Mouse (Mus musculus): ENCODE measurements around the gene Cpeb3. TPM values are rescaled to one million over a fixed set of nuclear protein-coding genes. Genes with fewer than 3 reads are reported as not detected.
"Not testable (repeated sequence)": the region's sequence is repeated elsewhere in the genome, so short reads cannot be mapped to it uniquely, and the experiment has no call there.

Gene Cpeb3
- polyA plus RNA-seq, 1 experiment from 2014 or later, result 10.1 TPM

DNA sequence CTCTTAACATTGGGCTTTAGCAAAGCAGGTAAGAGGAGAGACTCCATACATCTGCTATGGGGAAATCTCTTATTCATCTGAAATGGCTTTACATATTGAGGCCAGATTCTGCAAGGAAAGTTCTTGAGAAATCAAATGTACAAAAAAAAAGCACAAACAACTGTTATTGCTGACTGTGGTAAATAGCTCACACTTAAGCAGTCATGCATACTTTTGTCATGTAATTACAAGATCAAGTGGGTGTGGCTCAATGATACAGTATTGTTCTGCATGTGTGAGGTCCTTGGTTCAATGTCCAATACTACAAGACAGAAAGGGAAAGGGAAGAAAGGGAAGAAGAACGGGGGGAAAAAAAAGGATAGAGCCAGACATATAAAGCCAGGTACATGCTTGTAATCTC is 62.6 kb downstream of the Cpeb3 start:
- no peak overlapping the region for H3K4me3 ChIP-seq (replicated peaks; ENCODE audit: low read depth, low read length)
- H3K9ac ChIP-seq (replicated peaks; ENCODE audit: low read length), result no peak overlapping the region
- H3K9me3 ChIP-seq (ENCODE audit: control insufficient read depth, low read length), result no peaks in the 10 kb centered on the region
- DNase-seq, result no peak
- no peak overlapping the region for H3K27ac ChIP-seq (replicated peaks; ENCODE audit: low read depth, low read length)
- H3K4me2 ChIP-seq (ENCODE audit: low read length), result no peak overlapping the region
- H3K4me1 ChIP-seq (ENCODE audit: control insufficient read depth, insufficient read depth, low read length), result no peaks in the 10 kb centered on the region
- no peaks in the 10 kb centered on the region for H3K27me3 ChIP-seq (ENCODE audit: control insufficient read depth, insufficient read depth, low read length)
- WGBS, result 96% methylated on average over 1 of the region's 1 CpGs
- H3K36me3 ChIP-seq (ENCODE audit: control insufficient read depth, insufficient read depth, low read length), result no peaks in the 10 kb centered on the region
- no peak for ATAC-seq (ENCODE audit: low FRiP score, low TSS enrichment)

GRCm38 (mm10) chr19:37145401-37145800 is 63.0 kb downstream of the Cpeb3 start:
- H3K27me3 ChIP-seq (ENCODE audit: control insufficient read depth, insufficient read depth, low read length), result no peaks in the 10 kb centered on the region
- no peak overlapping the region for H3K4me2 ChIP-seq (ENCODE audit: low read length)
- WGBS, result 95% methylated on average over 5 of the region's 5 CpGs
- H3K4me3 ChIP-seq (replicated peaks; ENCODE audit: low read depth, low read length), result no peak overlapping the region
- H3K4me1 ChIP-seq (ENCODE audit: control insufficient read depth, insufficient read depth, low read length), result no peaks in the 10 kb centered on the region
- no peaks in the 10 kb centered on the region for H3K9me3 ChIP-seq (ENCODE audit: control insufficient read depth, low read length)
- H3K27ac ChIP-seq (replicated peaks; ENCODE audit: low read depth, low read length), result no peak overlapping the region
- no peaks in the 10 kb centered on the region for H3K36me3 ChIP-seq (ENCODE audit: control insufficient read depth, insufficient read depth, low read length)
- ATAC-seq (ENCODE audit: low FRiP score, low TSS enrichment) (no peak), DNase-seq (no peak)
- H3K9ac ChIP-seq (replicated peaks; ENCODE audit: low read length), result no peak overlapping the region

DNA sequence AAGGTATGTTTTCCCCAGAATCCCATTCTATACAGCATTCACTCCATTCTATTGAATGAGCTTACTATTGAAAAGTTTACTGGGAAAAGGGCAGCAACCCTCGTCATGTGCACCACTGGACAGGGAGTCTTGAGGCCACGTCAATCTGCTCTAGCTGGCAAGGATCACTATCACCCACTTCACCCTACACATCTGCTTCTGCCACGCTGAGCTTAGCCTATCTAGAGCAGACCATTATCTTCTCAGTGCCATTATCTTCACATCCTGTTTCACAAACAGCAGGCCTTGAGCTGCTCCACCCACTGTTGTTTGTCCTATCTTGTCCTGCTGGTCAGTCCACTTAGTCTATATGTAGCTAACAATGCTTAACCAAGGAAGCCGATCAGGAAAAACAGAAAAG is 66.8 kb downstream of the Cpeb3 start:
- no peak overlapping the region for H3K27ac ChIP-seq (replicated peaks; ENCODE audit: low read depth, low read length)
- no peaks in the 10 kb centered on the region for H3K36me3 ChIP-seq (ENCODE audit: control insufficient read depth, insufficient read depth, low read length)
- H3K27me3 ChIP-seq (ENCODE audit: control insufficient read depth, insufficient read depth, low read length), result no peaks in the 10 kb centered on the region
- H3K9ac ChIP-seq (replicated peaks; ENCODE audit: low read length), result no peak overlapping the region
- no peak for ATAC-seq (ENCODE audit: low FRiP score, low TSS enrichment)
- DNase-seq, result no peak
- no peak overlapping the region for H3K4me2 ChIP-seq (ENCODE audit: low read length)
- 80% methylated on average over 4 of the region's 4 CpGs for whole genome bisulfite sequencing
- H3K4me1 ChIP-seq (ENCODE audit: control insufficient read depth, insufficient read depth, low read length), result no peaks in the 10 kb centered on the region
- no peak overlapping the region for H3K4me3 ChIP-seq (replicated peaks; ENCODE audit: low read depth, low read length)
- H3K9me3 ChIP-seq (ENCODE audit: control insufficient read depth, low read length), result no peaks in the 10 kb centered on the region

GRCm38 (mm10) chr19:37137133-37137532 is 71.3 kb downstream of the Cpeb3 start:
- no peak overlapping the region for H3K4me3 ChIP-seq (replicated peaks; ENCODE audit: low read depth, low read length)
- ATAC-seq (ENCODE audit: low FRiP score, low TSS enrichment) (no peak), DNase-seq (no peak)
- no peaks in the 10 kb centered on the region for H3K4me1 ChIP-seq (ENCODE audit: control insufficient read depth, insufficient read depth, low read length)
- no peak overlapping the region for H3K9ac ChIP-seq (replicated peaks; ENCODE audit: low read length)
- H3K4me2 ChIP-seq (ENCODE audit: low read length), result no peak overlapping the region
- H3K27ac ChIP-seq (replicated peaks; ENCODE audit: low read depth, low read length), result no peak overlapping the region
- H3K27me3 ChIP-seq (ENCODE audit: control insufficient read depth, insufficient read depth, low read length), result no peaks in the 10 kb centered on the region
- H3K9me3 ChIP-seq (ENCODE audit: control insufficient read depth, low read length), result no peaks in the 10 kb centered on the region
- no peaks in the 10 kb centered on the region for H3K36me3 ChIP-seq (ENCODE audit: control insufficient read depth, insufficient read depth, low read length)
- WGBS, result 72% methylated on average over 2 of the region's 2 CpGs

DNA sequence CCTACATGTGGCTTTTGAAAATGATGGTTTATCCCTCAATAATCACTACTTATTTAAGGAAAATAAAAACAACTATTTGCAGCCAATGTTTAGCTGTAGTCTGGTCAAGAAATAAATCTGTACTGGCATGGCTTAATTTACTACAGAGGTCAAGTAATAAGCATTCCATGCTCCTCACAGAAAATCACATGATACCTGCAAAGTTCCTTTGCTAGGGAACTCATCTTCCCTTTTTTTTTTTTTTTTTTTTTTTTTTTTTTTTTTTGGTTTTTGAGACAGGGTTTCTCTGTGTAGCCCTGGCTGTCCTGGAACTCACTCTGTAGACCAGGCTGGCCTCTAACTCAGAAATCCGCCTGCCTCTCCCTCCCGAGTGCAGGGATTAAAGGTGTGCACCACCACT is 72.9 kb downstream of the Cpeb3 start:
- 85% methylated on average over 2 of the region's 2 CpGs for WGBS
- H3K36me3 ChIP-seq (ENCODE audit: control insufficient read depth, insufficient read depth, low read length); H3K4me1 ChIP-seq (ENCODE audit: control insufficient read depth, insufficient read depth, low read length); H3K27ac ChIP-seq (replicated peaks; ENCODE audit: low read depth, low read length); H3K9me3 ChIP-seq (ENCODE audit: control insufficient read depth, low read length); DNase-seq; H3K27me3 ChIP-seq (ENCODE audit: control insufficient read depth, insufficient read depth, low read length); H3K9ac ChIP-seq (replicated peaks; ENCODE audit: low read length); ATAC-seq (ENCODE audit: low FRiP score, low TSS enrichment); H3K4me2 ChIP-seq (ENCODE audit: low read length); H3K4me3 ChIP-seq (replicated peaks; ENCODE audit: low read depth, low read length): not testable (repeated sequence)

- no peaks in the 10 kb centered on the region for H3K36me3 ChIP-seq (ENCODE audit: control insufficient read depth, insufficient read depth, low read length)
Observed at GRCm38 (mm10) chr19:37133666-37134065, 74.7 kb downstream of the Cpeb3 start.

GRCm38 (mm10) chr19:37131660-37132059 is 76.7 kb downstream of the Cpeb3 start:
- Histone ChIP-seq H3K36me3 (ENCODE audit: control insufficient read depth, insufficient read depth, low read length) (no peaks in the 10 kb centered on the region), H3K4me2 (ENCODE audit: low read length) (no peak overlapping the region), H3K27ac (replicated peaks; ENCODE audit: low read depth, low read length) (no peak overlapping the region), H3K4me1 (ENCODE audit: control insufficient read depth, insufficient read depth, low read length) (no peaks in the 10 kb centered on the region), H3K9me3 (ENCODE audit: control insufficient read depth, low read length) (no peaks in the 10 kb centered on the region), H3K4me3 (replicated peaks; ENCODE audit: low read depth, low read length) (no peak overlapping the region), H3K27me3 (ENCODE audit: control insufficient read depth, insufficient read depth, low read length) (no peaks in the 10 kb centered on the region), H3K9ac (replicated peaks; ENCODE audit: low read length) (no peak overlapping the region)
- DNase-seq, result no peak
- WGBS, result 88% methylated on average over 1 of the region's 1 CpGs
- no peak for ATAC-seq (ENCODE audit: low FRiP score, low TSS enrichment)

More at GRCm38 (mm10) chr19:37133666-37134065, 74.7 kb downstream of the Cpeb3 start:
- H3K9me3 ChIP-seq (ENCODE audit: control insufficient read depth, low read length), result no peaks in the 10 kb centered on the region
- no peak overlapping the region for H3K9ac ChIP-seq (replicated peaks; ENCODE audit: low read length)
- ATAC-seq (ENCODE audit: low FRiP score, low TSS enrichment) (no peak), DNase-seq (no peak)
- H3K27me3 ChIP-seq (ENCODE audit: control insufficient read depth, insufficient read depth, low read length), result no peaks in the 10 kb centered on the region
- no peak overlapping the region for H3K27ac ChIP-seq (replicated peaks; ENCODE audit: low read depth, low read length)
- H3K4me2 ChIP-seq (ENCODE audit: low read length), result no peak overlapping the region
- 82% methylated on average over 4 of the region's 4 CpGs for WGBS
- no peak overlapping the region for H3K4me3 ChIP-seq (replicated peaks; ENCODE audit: low read depth, low read length)
- H3K4me1 ChIP-seq (ENCODE audit: control insufficient read depth, insufficient read depth, low read length), result no peaks in the 10 kb centered on the region

DNA sequence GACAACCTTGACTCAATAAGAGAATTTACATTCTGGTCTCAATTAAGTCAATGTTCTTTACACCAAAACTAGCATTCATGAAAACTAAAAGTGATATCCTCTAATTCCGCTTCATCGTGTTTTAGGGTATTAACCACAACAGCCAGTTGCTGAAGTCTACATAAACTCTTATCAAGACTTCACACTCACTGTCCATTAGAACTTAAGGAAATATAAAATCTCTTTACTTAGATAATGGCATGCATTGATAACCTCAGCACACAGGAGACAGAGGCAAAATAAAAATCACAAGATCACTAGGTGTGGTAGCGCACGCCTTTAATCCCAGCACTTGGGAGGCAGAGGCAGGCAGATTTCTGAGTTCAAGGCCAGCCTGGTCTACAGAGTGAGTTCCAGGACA is 79.9 kb downstream of the Cpeb3 start:
- no peak overlapping the region for H3K9ac ChIP-seq (replicated peaks; ENCODE audit: low read length)
- no peak overlapping the region for H3K27ac ChIP-seq (replicated peaks; ENCODE audit: low read depth, low read length)
- no peaks in the 10 kb centered on the region for H3K4me1 ChIP-seq (ENCODE audit: control insufficient read depth, insufficient read depth, low read length)
- WGBS, result 98% methylated on average over 4 of the region's 4 CpGs
- H3K4me3 ChIP-seq (replicated peaks; ENCODE audit: low read depth, low read length), result no peak overlapping the region
- H3K27me3 ChIP-seq (ENCODE audit: control insufficient read depth, insufficient read depth, low read length), result no peaks in the 10 kb centered on the region
- ATAC-seq (ENCODE audit: low FRiP score, low TSS enrichment) (no peak), DNase-seq (no peak)
- no peaks in the 10 kb centered on the region for H3K9me3 ChIP-seq (ENCODE audit: control insufficient read depth, low read length)
- H3K36me3 ChIP-seq (ENCODE audit: control insufficient read depth, insufficient read depth, low read length), result peaks cover 9% of the 10 kb centered on the region; the same call in 1 of the 2 replicates
- no peak overlapping the region for H3K4me2 ChIP-seq (ENCODE audit: low read length)

DNA sequence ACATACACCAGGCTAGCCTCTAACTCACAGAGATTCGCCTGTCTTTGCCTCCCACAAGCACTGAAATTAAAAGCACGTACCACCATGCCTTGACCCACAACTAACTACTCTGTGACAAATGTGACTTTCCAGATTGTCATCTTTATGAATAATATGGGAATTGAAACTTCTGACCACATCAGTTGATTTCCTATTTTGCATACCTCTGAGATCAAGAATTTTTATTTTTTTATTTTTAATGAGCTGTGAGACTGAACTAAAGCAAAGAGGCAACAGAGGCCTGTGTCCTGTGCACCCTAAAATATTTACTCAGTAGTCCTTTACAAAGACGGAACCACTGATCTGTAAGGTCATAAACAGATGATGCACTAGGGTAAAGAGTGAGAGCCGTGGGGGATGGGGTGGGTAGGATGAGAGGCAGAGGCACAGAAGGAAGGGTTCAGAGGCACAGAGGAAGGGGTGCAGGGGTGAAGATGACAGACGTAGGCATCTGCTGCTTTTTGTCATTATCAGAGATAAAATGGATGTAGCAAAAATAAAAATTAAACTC is 81.3 kb downstream of the Cpeb3 start:
- Histone ChIP-seq H3K4me2 (ENCODE audit: low read length) (no peak overlapping the region), H3K36me3 (ENCODE audit: control insufficient read depth, insufficient read depth, low read length) (peaks cover 9% of the 10 kb centered on the region; the same call in 1 of the 2 replicates), H3K9me3 (ENCODE audit: control insufficient read depth, low read length) (no peaks in the 10 kb centered on the region), H3K9ac (replicated peaks; ENCODE audit: low read length) (no peak overlapping the region), H3K4me1 (ENCODE audit: control insufficient read depth, insufficient read depth, low read length) (no peaks in the 10 kb centered on the region), H3K27ac (replicated peaks; ENCODE audit: low read depth, low read length) (no peak overlapping the region), H3K27me3 (ENCODE audit: control insufficient read depth, insufficient read depth, low read length) (no peaks in the 10 kb centered on the region), H3K4me3 (replicated peaks; ENCODE audit: low read depth, low read length) (no peak overlapping the region)
- no peak for DNase-seq
- WGBS, result 83% methylated on average over 5 of the region's 5 CpGs
- no peak for ATAC-seq (ENCODE audit: low FRiP score, low TSS enrichment)

Data from midbrain, embryonic 14.5 days (tissue).